Mouse (Mus musculus) frontal cortex, postnatal 10 days (tissue): ENCODE data around the gene Asb4.

Experiments
- DNase-seq, 2 experiments: peaks; one replicate each; pipeline ENCODE4 v3.0.0; 2022; ENCODE audit warnings: low spot score in 2 of 2, mixed read lengths in 1 of 2

Asb4 gene

DNA sequence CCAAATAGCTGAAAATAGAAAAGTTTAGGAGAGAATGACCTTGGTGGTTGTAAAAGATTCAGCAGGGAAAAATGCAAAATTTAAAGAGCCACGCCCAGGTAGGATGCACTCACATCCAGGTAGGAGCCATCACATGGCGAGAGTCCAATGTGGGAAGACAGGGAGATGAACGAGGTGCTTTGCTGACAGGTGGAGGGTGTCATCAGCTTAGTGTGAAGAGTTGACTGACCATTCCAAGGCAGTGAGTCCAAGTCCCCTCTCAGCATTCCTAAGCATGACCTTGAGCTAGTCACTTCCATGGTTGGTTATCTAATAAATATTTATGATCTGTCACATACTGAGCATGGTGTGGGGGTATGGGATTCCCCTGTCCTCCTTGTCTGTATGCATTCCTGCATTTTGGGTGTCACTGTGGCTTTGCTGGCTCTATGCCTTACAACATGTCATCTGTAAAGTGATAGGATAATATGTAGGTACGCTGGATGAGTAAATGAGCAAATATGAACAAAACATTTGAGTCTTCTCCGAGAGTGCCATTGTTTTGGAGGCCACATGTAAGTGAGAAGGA is 61.2 kb downstream of the Asb4 start:
- DNase-seq: no peak

DNA sequence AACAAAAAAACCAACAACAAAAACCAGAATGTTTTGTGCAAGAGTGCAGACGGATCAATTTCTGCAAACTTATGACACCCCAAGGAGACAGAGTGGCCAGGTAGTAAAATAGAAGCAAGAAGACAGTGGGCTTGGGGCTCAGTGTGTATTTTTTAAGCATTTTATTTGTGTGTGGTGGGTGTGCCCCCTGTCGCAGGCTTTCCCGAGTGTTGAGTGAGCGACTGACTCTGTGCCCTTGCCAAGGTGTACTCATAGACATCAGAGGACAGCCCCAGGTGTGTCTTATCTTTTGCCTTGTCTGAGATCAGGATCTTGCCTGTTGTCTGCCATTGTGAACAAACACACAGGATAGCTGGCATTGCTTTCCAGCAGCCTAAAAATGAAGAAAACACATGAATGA is 63.8 kb downstream of the Asb4 start:
- no peak for DNase-seq

DNA sequence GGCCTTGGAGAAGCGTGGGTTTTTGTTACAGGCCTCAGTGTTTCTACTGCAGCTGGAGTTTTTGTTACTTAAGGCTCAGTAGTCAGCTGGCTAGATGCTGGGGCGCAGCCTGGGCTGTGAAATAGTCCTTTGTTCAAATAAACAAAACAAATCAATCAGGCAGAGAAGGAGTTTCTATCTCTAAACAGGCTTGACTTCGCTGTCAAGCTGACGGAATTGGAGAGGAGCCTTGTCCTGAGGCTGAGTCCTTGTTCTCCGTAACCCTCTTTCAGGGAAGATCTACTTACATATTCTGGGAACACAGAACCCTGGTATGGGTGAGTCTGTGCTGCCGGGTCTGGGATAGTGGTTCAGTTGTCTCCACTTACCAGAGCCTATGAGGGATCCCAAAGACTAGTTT is 64.4 kb downstream of the Asb4 start:
- no peak for DNase-seq

DNA sequence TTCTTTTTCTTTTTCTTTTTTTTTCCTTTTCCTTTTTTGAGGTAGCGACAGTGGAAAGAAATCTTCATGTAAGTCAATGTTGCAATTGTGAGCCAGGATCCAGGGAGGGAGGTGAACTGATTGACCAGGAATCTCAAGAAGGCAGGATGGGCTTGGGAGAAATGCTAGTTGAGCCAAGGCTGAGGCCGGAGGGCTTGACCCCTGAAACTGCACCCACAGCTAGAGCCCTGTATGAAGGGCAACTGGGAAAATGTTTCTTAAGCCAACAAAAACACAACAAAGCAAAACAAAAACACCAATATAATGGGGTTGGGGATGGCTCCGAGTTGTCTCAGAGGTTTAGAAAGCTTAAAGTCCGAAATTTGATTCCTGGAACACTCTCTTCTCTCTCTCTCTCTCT is 65.2 kb downstream of the Asb4 start:
- no peak for DNase-seq

DNA sequence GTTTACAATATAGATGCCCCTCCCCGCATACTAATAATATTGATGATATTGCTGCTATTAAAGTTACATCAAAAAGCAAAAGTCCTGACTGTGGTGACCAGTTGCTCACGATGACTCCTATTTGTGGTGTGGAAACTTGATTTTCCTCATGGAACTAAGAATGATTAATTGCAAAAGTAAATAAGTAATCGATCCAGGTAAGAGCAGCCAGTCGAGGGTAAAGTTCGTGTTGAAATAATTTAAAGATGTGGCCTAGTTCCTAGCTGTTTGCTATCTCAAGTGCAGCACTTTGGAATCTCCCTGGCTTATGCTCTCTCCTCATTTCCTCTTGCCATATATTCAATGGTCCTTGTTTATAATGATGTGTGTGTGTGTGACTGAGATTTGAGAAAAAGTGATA is 66.7 kb downstream of the Asb4 start:
- DNase-seq: no peak

DNA sequence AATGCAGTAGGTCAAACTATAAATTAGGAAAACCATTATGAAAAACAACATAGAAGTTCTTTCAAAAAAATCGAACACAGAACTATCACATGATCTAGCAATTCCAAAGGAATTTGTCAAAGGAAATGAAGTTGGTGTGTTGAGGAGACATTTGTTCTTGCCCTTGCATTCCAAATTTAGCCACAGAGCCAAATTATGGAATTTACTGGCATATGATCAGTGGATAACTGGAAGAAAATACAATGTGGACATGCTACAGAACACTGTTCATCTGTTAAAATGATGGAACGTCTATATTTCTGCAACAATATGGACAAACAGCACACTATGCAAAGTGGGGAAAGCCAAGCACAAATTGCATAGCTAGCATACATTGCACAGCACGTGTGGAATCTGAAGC is 72.7 kb downstream of the Asb4 start:
- no peak for DNase-seq

DNA sequence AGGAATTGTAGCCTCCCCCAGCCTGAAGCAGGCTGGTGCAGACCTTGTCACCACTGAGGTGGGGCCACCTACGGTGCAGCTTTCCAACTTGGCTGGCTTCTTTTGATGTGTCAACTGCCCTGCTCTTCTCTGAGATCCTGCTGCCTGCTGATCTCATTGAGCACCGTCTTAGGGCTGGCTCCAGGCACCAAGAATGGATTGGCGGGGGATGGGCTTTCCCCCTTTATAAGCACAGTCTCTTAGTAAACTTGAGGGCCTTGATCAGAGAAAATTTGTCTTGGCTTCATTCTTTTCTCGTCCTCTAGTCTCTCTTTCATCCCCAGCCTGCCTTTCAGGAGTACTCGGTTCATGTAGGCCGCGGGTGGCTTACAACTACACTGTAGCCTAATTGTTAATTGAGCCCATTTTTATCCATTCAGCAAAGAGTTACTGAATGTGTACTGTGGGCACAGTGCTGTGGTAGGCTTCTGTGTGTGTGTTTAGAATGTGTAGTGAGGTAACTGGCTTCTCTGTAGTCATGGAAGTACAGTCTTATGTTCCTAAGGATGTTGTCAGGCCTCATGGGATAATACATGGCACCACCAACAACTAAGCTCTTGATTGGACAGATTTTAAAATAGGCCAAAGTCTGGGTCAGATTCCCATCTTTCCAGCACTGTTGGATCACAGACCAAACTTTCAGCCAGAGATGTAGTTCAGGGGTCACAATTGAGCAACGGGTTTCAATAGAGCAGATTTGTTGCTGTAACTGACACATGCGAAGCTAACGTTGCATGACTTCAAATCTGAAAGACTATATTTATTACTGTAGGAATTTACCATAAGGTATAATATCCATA is 87.5 kb downstream of the Asb4 start:
- peak in 1 of 2 experiments; percentile 11 for DNase-seq

DNA sequence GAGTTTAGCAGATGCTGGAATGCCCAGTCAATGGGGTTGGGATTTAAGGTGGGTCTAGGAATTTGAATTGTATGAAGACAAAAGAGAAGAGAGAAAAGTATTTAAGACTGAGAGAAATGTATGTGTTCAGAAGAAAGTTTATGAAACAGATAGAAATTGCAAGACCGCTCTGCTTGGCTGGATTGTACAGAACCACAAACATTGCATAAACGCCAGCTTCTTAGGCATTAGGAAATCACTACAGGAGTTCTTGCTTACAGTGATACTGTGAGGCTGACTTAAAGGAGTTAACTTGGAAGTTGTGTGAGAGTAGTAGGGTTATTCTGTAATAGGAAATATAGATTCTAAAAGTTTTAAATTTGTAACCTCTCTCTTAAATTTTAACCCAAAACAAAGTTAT is 89.5 kb downstream of the Asb4 start:
- DNase-seq: no peak

DNA sequence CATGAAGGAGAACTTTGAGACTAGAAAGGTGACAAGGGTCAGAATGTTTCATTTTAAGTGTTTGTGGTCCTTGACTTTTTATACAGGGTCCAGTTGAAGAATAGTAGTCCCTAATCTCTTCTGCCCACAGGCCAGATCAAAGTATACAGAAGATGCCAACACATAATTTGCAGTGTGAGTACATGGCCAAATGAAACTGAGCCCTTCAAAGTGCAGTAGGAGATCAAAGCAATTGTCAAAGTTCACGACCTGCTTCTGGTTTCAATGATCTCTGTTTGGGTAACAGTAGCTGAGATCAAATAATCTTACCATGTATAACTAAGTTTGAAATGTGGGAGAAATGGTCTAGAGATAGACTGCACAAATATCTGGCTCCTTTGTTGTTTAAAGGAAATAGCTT is 90.8 kb downstream of the Asb4 start:
- no peak for DNase-seq

DNA sequence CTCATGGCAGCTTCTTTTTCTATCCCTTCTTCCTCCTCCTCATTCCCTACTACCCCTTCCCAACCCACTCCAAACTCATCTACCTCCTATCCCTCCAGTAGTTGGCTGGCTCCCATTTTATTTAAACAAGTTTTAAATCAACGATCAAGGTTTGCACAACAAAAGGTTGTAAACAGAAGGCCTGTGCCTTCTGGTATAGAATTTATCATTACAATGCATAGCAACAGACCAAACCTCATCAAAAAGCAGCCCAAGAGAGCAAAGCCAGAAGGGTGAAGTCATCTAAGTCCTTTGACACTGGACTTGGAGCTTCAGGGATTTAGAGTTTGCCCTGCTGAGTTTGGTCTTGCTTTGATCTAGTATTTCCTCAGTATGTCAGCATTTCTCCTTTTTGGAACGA is 97.9 kb downstream of the Asb4 start:
- DNase-seq: no peak

DNA sequence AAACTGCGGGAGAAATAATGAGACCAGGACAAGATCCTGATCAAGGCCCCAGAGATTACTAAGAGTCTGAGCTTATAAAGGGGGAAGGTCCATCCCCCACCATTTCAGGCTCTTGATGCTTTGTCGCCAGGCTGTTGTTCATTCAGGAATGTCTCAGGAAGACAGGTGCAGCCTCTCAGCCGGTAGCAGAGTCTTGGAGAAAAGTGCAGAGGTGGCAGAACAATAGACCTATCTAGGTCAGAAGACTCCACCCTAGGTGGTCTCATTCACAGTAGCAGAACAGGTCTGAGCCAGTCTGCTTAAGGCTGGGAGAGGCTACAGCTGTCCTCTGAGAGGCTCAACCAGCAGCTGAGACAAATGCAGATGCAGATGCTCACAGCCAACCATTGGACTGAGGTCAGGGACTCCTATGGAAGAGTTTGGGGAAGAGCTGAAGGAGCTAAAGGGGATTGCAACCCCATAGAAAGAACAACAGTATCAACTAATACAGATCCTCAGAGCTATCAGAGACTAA is 99.1 kb downstream of the Asb4 start:
- DNase-seq: no peak
